Mouse (Mus musculus) heart, postnatal 0 days (tissue): ENCODE measurements around the gene Rnf169. TPM values are rescaled to one million over a fixed set of nuclear protein-coding genes. Genes with fewer than 3 reads are reported as not detected.

Source experiments
- ATAC-seq: fragments of 200-750 bp; cut with Nextera tagmentation; 2 replicates; pipeline ENCODE4 v1.8.0; 2017; ENCODE audit warnings: low read depth, moderate number of reproducible peaks, moderate library complexity; ENCODE audit not compliant: insufficient read depth
- DNase-seq: peaks from one replicate; pipeline ENCODE4 v3.0.0-alpha.2; 2016; ENCODE audit warnings: low spot score
- H3K27ac ChIP-seq: fragments of 300-500 bp; sonication (generic); 2 replicates; pipeline ENCODE4 v1.5.1; 2014; ENCODE audit warnings: low read depth, mild to moderate bottlenecking
- H3K27me3 ChIP-seq: fragments of 300-500 bp; sonication (generic); 2 replicates; pipeline ENCODE4 v1.6.1; 2014; ENCODE audit warnings: low read length, mixed read lengths; ENCODE audit not compliant: control insufficient read depth, insufficient read depth
- H3K36me3 ChIP-seq: fragments of 300-500 bp; sonication (generic); replicated peaks from 2 replicates; pipeline ENCODE4 v1.6.1; 2014; ENCODE audit warnings: low read length, mixed read lengths; ENCODE audit not compliant: control insufficient read depth, insufficient read depth
- H3K4me1 ChIP-seq: fragments of 300-500 bp; sonication (generic); 2 replicates; pipeline ENCODE4 v1.6.1; 2014; ENCODE audit warnings: antibody characterized with exemption; ENCODE audit not compliant: control insufficient read depth, insufficient read depth
- H3K4me2 ChIP-seq: fragments of 300-500 bp; sonication (generic); 2 replicates; pipeline ENCODE4 v1.6.1; 2014; ENCODE audit warnings: low read depth, mild to moderate bottlenecking, low read length, moderate library complexity
- H3K4me3 ChIP-seq: fragments of 300-500 bp; sonication (generic); 2 replicates; pipeline ENCODE4 v1.5.1; 2014; ENCODE audit warnings: low read depth, low read length
- H3K9ac ChIP-seq: fragments of 300-500 bp; sonication (generic); replicated peaks from 2 replicates; pipeline ENCODE4 v1.6.1; 2014; ENCODE audit warnings: low read depth, low read length, mixed read lengths
- H3K9me3 ChIP-seq: fragments of 300-500 bp; sonication (generic); replicated peaks from 2 replicates; pipeline ENCODE4 v1.6.1; 2016; ENCODE audit warnings: low read length; ENCODE audit not compliant: control insufficient read depth
- CTCF ChIP-seq: IDR thresholded peaks from 2 replicates; pipeline ENCODE4 v1.5.1; 2016; ENCODE audit warnings: antibody characterized with exemption, control low read depth, low read depth
- EP300 ChIP-seq: IDR thresholded peaks from 2 replicates; pipeline ENCODE4 v1.6.1; 2016; ENCODE audit warnings: antibody characterized with exemption, low read depth
- WGBS: fragments of 180-500 bp; shearing (Covaris S2); extraction: QIAGEN DNeasy Blood & Tissue Kit; methylation state at CpG from one replicate; pipeline ENCODE4 v1.1.7; 2014; 5-methylcytosine and 5-hydroxymethylcytosine counted together
- polyA plus RNA-seq: library from polyadenylated mRNA; unstranded; fragments of >200 nt; fragmentation: Nextera tagmentation; extraction: Ambion mirVana; gene quantifications from 2 replicates; pipeline ENCODE4 v1.2.1, GENCODE M21; 2015
- total RNA-seq: library from RNA; depleted of rRNA; stranded (reverse); fragments of >200 nt; gene quantifications from 2 replicates; pipeline ENCODE4 v1.2.3, GENCODE M21; 2014; ENCODE audit warnings: low replicate concordance

The Rnf169 gene
- total and polyA plus RNA-seq, 2 experiments from 2014 or later, result 2.3 to 11.5 TPM

GRCm38 (mm10) chr7:99944520-99944919 lies 35.7 kb downstream of the Rnf169 start:
- TF ChIP-seq CTCF, result no peak
- TF ChIP-seq EP300, result no peak
- Histone ChIP-seq H3K36me3 (peaks cover 65% of the 10 kb centered on the region), H3K9ac (no peak overlapping the region), H3K4me1 (no peaks in the 10 kb centered on the region), H3K4me2 (no peak overlapping the region), H3K4me3 (no peak overlapping the region), H3K27ac (no peak overlapping the region), H3K27me3 (no peaks in the 10 kb centered on the region), H3K9me3 (no peaks in the 10 kb centered on the region)
- 83% methylated on average over 3 of the region's 3 CpGs for WGBS
- no peak for DNase-seq
- no peak for ATAC-seq

GRCm38 (mm10) chr7:99940669-99941068 lies 39.6 kb downstream of the Rnf169 start:
- DNase-seq (no peak), ATAC-seq (no peak)
- Histone ChIP-seq H3K36me3 (peaks cover 53% of the 10 kb centered on the region), H3K27me3 (no peaks in the 10 kb centered on the region), H3K27ac (no peak overlapping the region), H3K9ac (no peak overlapping the region), H3K4me3 (no peak overlapping the region), H3K9me3 (no peaks in the 10 kb centered on the region), H3K4me1 (no peaks in the 10 kb centered on the region), H3K4me2 (no peak overlapping the region)
- TF ChIP-seq CTCF (no peak), EP300 (no peak)
- 100% methylated on average over 1 of the region's 1 CpGs for WGBS

GRCm38 (mm10) chr7:99935758-99936157 lies 44.5 kb downstream of the Rnf169 start:
- Histone ChIP-seq H3K36me3 (peaks cover 44% of the 10 kb centered on the region), H3K4me1 (no peaks in the 10 kb centered on the region), H3K27me3 (no peaks in the 10 kb centered on the region), H3K4me2 (no peak overlapping the region), H3K4me3 (no peak overlapping the region), H3K27ac (no peak overlapping the region), H3K9ac (no peak overlapping the region), H3K9me3 (no peaks in the 10 kb centered on the region)
- TF ChIP-seq CTCF, result peak; percentile 57
- no peak for TF ChIP-seq EP300
- ATAC-seq (peak; percentile 49; the same call in 1 of the 2 replicates), DNase-seq (peak; percentile 26)
- WGBS, result 92% methylated on average over 1 of the region's 1 CpGs

- Histone ChIP-seq H3K4me2 (no peak overlapping the region), H3K9me3 (no peaks in the 10 kb centered on the region), H3K27ac (no peak overlapping the region), H3K36me3 (peaks cover 62% of the 10 kb centered on the region), H3K27me3 (no peaks in the 10 kb centered on the region), H3K4me1 (no peaks in the 10 kb centered on the region), H3K4me3 (no peak overlapping the region), H3K9ac (no peak overlapping the region)
- no peak for TF ChIP-seq EP300
- TF ChIP-seq CTCF, result peak; percentile 56
- peak; percentile 53 for DNase-seq
- no peak for ATAC-seq
- WGBS, result 74% methylated on average over 10 of the region's 10 CpGs
Observed at GRCm38 (mm10) chr7:99926916-99927714, 53.1 kb downstream of the Rnf169 start.

GRCm38 (mm10) chr7:99920416-99920815 lies 59.8 kb downstream of the Rnf169 start:
- Histone ChIP-seq H3K27me3 (no peaks in the 10 kb centered on the region), H3K4me2 (no peak overlapping the region), H3K9ac (no peak overlapping the region), H3K4me3 (no peak overlapping the region), H3K9me3 (no peaks in the 10 kb centered on the region), H3K4me1 (0 out of 2 replicates have a peak, but pooled peaks cover 10% of the 10 kb centered on the region), H3K36me3 (peaks cover 42% of the 10 kb centered on the region), H3K27ac (no peak overlapping the region)
- ATAC-seq (no peak), DNase-seq (no peak)
- WGBS, result 59% methylated on average over 2 of the region's 2 CpGs
- no peak for TF ChIP-seq CTCF
- TF ChIP-seq EP300, result no peak

- H3K27ac ChIP-seq, result no peak overlapping the region
- no peak for TF ChIP-seq EP300
- TF ChIP-seq CTCF, result no peak
- no peaks in the 10 kb centered on the region for H3K27me3 ChIP-seq
- DNase-seq (no peak), ATAC-seq (no peak)
- H3K9ac ChIP-seq, result no peak overlapping the region
- 0 out of 2 replicates have a peak, but pooled peaks cover 10% of the 10 kb centered on the region for H3K4me1 ChIP-seq
- H3K9me3 ChIP-seq, result no peaks in the 10 kb centered on the region
- H3K36me3 ChIP-seq, result peaks cover 38% of the 10 kb centered on the region
- H3K4me2 ChIP-seq, result no peak overlapping the region
- WGBS, result 93% methylated on average over 6 of the region's 6 CpGs
- H3K4me3 ChIP-seq, result no peak overlapping the region
Observed at GRCm38 (mm10) chr7:99919971-99920370, 60.3 kb downstream of the Rnf169 start.
